Mouse (Mus musculus) kidney, postnatal 0 days (tissue): Measurements from ENCODE around the gene Prok2. TPM values are rescaled to one million over a fixed set of nuclear protein-coding genes. Genes with fewer than 3 reads are reported as not detected.

Experiments
- ATAC-seq: fragments of 200-750 bp; cut with Nextera tagmentation; replicated peaks from 2 replicates; pipeline ENCODE4 v1.8.0; 2017; ENCODE audit warnings: low read depth, moderate number of reproducible peaks, moderate TSS enrichment, moderate library complexity; ENCODE audit not compliant: low FRiP score
- DNase-seq: peaks from one replicate; pipeline ENCODE4 v3.0.0-alpha.2; 2016; ENCODE audit warnings: low spot score
- H3K27ac ChIP-seq: fragments of 300-500 bp; sonication (generic); 2 replicates; pipeline ENCODE4 v1.5.1; 2014; ENCODE audit warnings: mild to moderate bottlenecking
- H3K27me3 ChIP-seq: fragments of 300-500 bp; sonication (generic); 2 replicates; pipeline ENCODE4 v1.6.1; 2014; ENCODE audit warnings: low read length, mixed read lengths; ENCODE audit not compliant: insufficient read depth
- H3K36me3 ChIP-seq: fragments of 300-500 bp; sonication (generic); 2 replicates; pipeline ENCODE4 v1.6.1; 2014; ENCODE audit warnings: low read length, mixed read lengths; ENCODE audit not compliant: insufficient read depth
- H3K4me1 ChIP-seq: fragments of 300-500 bp; sonication (generic); replicated peaks from 2 replicates; pipeline ENCODE4 v1.6.1; 2014; ENCODE audit warnings: antibody characterized with exemption, low read length, mixed read lengths; ENCODE audit not compliant: insufficient read depth
- H3K4me2 ChIP-seq: fragments of 300-500 bp; sonication (generic); 2 replicates; pipeline ENCODE4 v1.6.1; 2014; ENCODE audit warnings: mild to moderate bottlenecking, low read length, moderate library complexity, mixed read lengths
- H3K4me3 ChIP-seq: fragments of 300-500 bp; sonication (generic); replicated peaks from 2 replicates; pipeline ENCODE4 v1.5.1; 2014; ENCODE audit warnings: low read depth, low read length
- H3K9ac ChIP-seq: fragments of 300-500 bp; sonication (generic); 2 replicates; pipeline ENCODE4 v1.6.1; 2014; ENCODE audit warnings: low read depth, low read length
- H3K9me3 ChIP-seq: fragments of 300-500 bp; sonication (generic); replicated peaks from 2 replicates; pipeline ENCODE4 v1.6.1; 2016; ENCODE audit warnings: low read length, inconsistent platforms, mixed read lengths
- CTCF ChIP-seq: IDR thresholded peaks from 2 replicates; pipeline ENCODE4 v1.5.1; 2016; ENCODE audit warnings: antibody characterized with exemption, low read depth, mild to moderate bottlenecking, moderate library complexity
- WGBS: fragments of 180-500 bp; shearing (Covaris S2); extraction: QIAGEN DNeasy Blood & Tissue Kit; methylation state at CpG from one replicate; pipeline ENCODE4 v1.1.7; 2014; 5-methylcytosine and 5-hydroxymethylcytosine counted together
- polyA plus RNA-seq: library from polyadenylated mRNA; unstranded; fragments of >200 nt; fragmentation: Nextera tagmentation; extraction: Ambion mirVana; gene quantifications from 2 replicates; pipeline ENCODE4 v1.2.1, GENCODE M21; 2015

Prok2 gene
- polyA plus RNA-seq, 1 experiment from 2014 or later = 0.13 TPM

GRCm38 (mm10) chr6:99726576-99727303 is 548 bp upstream of the Prok2 start:
- 4% methylated on average over 22 of the region's 22 CpGs for WGBS
- peaks cover 8% of the 10 kb centered on the region; the same call in 1 of the 2 replicates for H3K4me1 ChIP-seq
- peaks cover 21% of the 10 kb centered on the region; the same call in 1 of the 2 replicates for H3K27me3 ChIP-seq
- no peak overlapping the region for H3K27ac ChIP-seq
- H3K4me3 ChIP-seq = peak overlapping the region; percentile 42
- peak overlapping the region; percentile 80 for H3K4me2 ChIP-seq
- no peak for ATAC-seq
- H3K9me3 ChIP-seq = no peaks in the 10 kb centered on the region
- TF ChIP-seq CTCF = no peak
- peak; percentile 21 for DNase-seq
- no peaks in the 10 kb centered on the region for H3K36me3 ChIP-seq
- 0 out of 2 replicates have a peak overlapping the region, but pooled peaks have one; percentile 15 for H3K9ac ChIP-seq

GRCm38 (mm10) chr6:99722390-99722789 is 3.8 kb downstream of the Prok2 start:
- H3K4me2 ChIP-seq = no peak overlapping the region
- peaks cover 21% of the 10 kb centered on the region; the same call in 1 of the 2 replicates for H3K27me3 ChIP-seq
- H3K4me3 ChIP-seq = no peak overlapping the region
- TF ChIP-seq CTCF = no peak
- DNase-seq = no peak
- WGBS = 85% methylated on average over 9 of the region's 9 CpGs
- no peak overlapping the region for H3K27ac ChIP-seq
- peaks cover 8% of the 10 kb centered on the region; the same call in 1 of the 2 replicates for H3K4me1 ChIP-seq
- ATAC-seq = no peak
- no peaks in the 10 kb centered on the region for H3K36me3 ChIP-seq
- H3K9ac ChIP-seq = no peak overlapping the region
- H3K9me3 ChIP-seq = no peaks in the 10 kb centered on the region

GRCm38 (mm10) chr6:99721032-99721431 is 5.2 kb downstream of the Prok2 start:
- H3K9me3 ChIP-seq = no peaks in the 10 kb centered on the region
- H3K4me1 ChIP-seq = peaks cover 1% of the 10 kb centered on the region; the same call in 1 of the 2 replicates
- H3K9ac ChIP-seq = no peak overlapping the region
- 80% methylated on average over 9 of the region's 9 CpGs for WGBS
- TF ChIP-seq CTCF = no peak
- ATAC-seq (no peak), DNase-seq (no peak)
- no peak overlapping the region for H3K27ac ChIP-seq
- no peak overlapping the region for H3K4me2 ChIP-seq
- no peaks in the 10 kb centered on the region for H3K36me3 ChIP-seq
- H3K4me3 ChIP-seq = no peak overlapping the region
- peaks cover 13% of the 10 kb centered on the region; the same call in 1 of the 2 replicates for H3K27me3 ChIP-seq

- DNase-seq = no peak
- Histone ChIP-seq H3K9ac (no peak overlapping the region), H3K4me1 (no peaks in the 10 kb centered on the region), H3K36me3 (no peaks in the 10 kb centered on the region), H3K4me3 (no peak overlapping the region), H3K27me3 (no peaks in the 10 kb centered on the region; the same call in 1 of the 2 replicates), H3K4me2 (no peak overlapping the region), H3K9me3 (no peaks in the 10 kb centered on the region), H3K27ac (no peak overlapping the region)
- no peak for ATAC-seq
- TF ChIP-seq CTCF = peak; percentile 27; the same call in 1 of the 2 replicates
- WGBS = 55% methylated on average over 6 of the region's 6 CpGs
Measured at GRCm38 (mm10) chr6:99715913-99716312, 10.3 kb downstream of the Prok2 start.

GRCm38 (mm10) chr6:99715191-99715590 is 11.0 kb downstream of the Prok2 start:
- Histone ChIP-seq H3K9me3 (no peaks in the 10 kb centered on the region), H3K4me1 (no peaks in the 10 kb centered on the region), H3K4me3 (no peak overlapping the region), H3K4me2 (no peak overlapping the region), H3K9ac (no peak overlapping the region), H3K36me3 (no peaks in the 10 kb centered on the region), H3K27ac (no peak overlapping the region), H3K27me3 (no peaks in the 10 kb centered on the region; the same call in 1 of the 2 replicates)
- WGBS = 70% methylated on average over 6 of the region's 6 CpGs
- DNase-seq = no peak
- no peak for ATAC-seq
- no peak for TF ChIP-seq CTCF

- ATAC-seq (no peak), DNase-seq (no peak)
- no peaks in the 10 kb centered on the region for H3K4me1 ChIP-seq
- WGBS = 86% methylated on average over 5 of the region's 5 CpGs
- no peak overlapping the region for H3K27ac ChIP-seq
- no peaks in the 10 kb centered on the region for H3K36me3 ChIP-seq
- no peaks in the 10 kb centered on the region for H3K9me3 ChIP-seq
- no peaks in the 10 kb centered on the region; the same call in 1 of the 2 replicates for H3K27me3 ChIP-seq
- no peak overlapping the region for H3K4me2 ChIP-seq
- H3K9ac ChIP-seq = no peak overlapping the region
- H3K4me3 ChIP-seq = no peak overlapping the region
- no peak for TF ChIP-seq CTCF
Measured at GRCm38 (mm10) chr6:99713256-99713655, 12.9 kb downstream of the Prok2 start.
